Mouse (Mus musculus) subcutaneous adipose tissue, adult 2 months (tissue): ENCODE results near the gene Ngly1. TPM values are rescaled to one million over a fixed set of nuclear protein-coding genes. Genes with fewer than 3 reads are reported as not detected.

ENCODE experiments used
- polyA plus RNA-seq: library from polyadenylated mRNA; depleted of rRNA; stranded (reverse); fragments of >200 nt; gene quantifications from 2 replicates; pipeline ENCODE4 v1.2.3, GENCODE M21; 2012; ENCODE audit warnings: low replicate concordance; rRNA removed

The Ngly1 gene
- 43.2 and 53.3 TPM in 2 replicates for polyA plus RNA-seq

DNA sequence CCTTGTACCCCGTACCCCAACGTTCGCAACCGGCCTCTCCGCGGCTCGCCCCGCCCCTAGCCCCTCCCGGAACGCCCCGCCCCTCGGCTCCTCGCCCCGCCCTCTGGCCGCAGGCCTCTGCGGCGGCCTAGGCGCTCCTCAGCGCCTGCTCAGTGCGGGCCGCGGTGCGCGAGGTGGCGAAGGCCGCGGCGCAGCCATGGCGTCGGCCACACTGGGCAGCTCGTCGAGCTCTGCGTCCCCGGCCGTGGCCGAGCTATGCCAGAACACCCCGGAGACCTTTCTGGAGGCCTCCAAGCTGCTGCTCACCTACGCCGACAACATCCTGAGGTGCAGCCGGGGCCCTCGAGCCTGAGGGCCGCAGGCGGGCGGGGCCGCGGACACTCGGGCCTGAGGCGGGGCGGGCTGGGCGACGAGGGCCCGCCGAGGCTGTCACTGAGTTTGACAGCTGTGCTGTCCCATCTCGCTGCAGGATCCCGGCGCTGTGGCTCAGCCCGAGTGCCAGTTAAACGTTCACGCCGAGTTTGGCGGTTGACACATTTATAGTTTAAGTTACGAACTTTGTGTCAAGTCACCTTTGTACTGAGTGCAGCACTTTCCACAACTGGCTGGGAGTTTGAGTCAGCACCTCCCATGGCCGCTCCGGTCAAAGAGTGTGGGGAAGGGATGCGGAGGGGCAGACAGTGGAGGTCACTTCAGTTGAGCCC, at the start of gene Ngly1, which contains the start of gene Oxsm:
TSS of gene Ngly1 (plus strand) at position 110 of the 704 bp plus-strand sequence.
TSS of gene Oxsm (minus strand) at position 638 of the 704 bp plus-strand sequence.

Other genes with a start within 250 kb of the Ngly1 start
- gene Oxsm, start 528 bp downstream of the Ngly1 start, polyA plus RNA-seq, result 9.6 and 15.3 TPM in 2 replicates
- gene Top2b, start 115.9 kb downstream of the Ngly1 start, polyA plus RNA-seq, result 14.9 and 18.8 TPM in 2 replicates